Mouse (Mus musculus) testis, adult 2 months (tissue): ENCODE data around the gene Git2. TPM values are rescaled to one million over a fixed set of nuclear protein-coding genes. Genes with fewer than 3 reads are reported as not detected.

Experiments
- H3K27ac ChIP-seq: fragments of 200-500 bp; 2 replicates; pipeline ENCODE4 v1.5.1; 2012; ENCODE audit warnings: low read depth, low read length; ENCODE audit not compliant: control insufficient read depth, insufficient read depth
- H3K27me3 ChIP-seq: fragments of 200-500 bp; 2 replicates; pipeline ENCODE4 v1.6.1; 2012; ENCODE audit warnings: mild to moderate bottlenecking, low read length, moderate library complexity; ENCODE audit not compliant: control insufficient read depth, insufficient read depth
- H3K36me3 ChIP-seq: fragments of 200-500 bp; 2 replicates; pipeline ENCODE4 v1.6.1; 2012; ENCODE audit warnings: mild to moderate bottlenecking, low read length; ENCODE audit not compliant: control insufficient read depth, insufficient read depth
- H3K4me1 ChIP-seq: fragments of 200-500 bp; 2 replicates; pipeline ENCODE4 v1.6.1; 2012; ENCODE audit warnings: low read length; ENCODE audit not compliant: control insufficient read depth, insufficient read depth
- H3K4me3 ChIP-seq: fragments of 200-500 bp; 2 replicates; pipeline ENCODE4 v1.5.1; 2012; ENCODE audit warnings: low read depth, mild to moderate bottlenecking, low read length, moderate library complexity, mixed read lengths; ENCODE audit not compliant: control insufficient read depth
- CTCF ChIP-seq: fragments of 200-500 bp; IDR thresholded peaks from 2 replicates; pipeline ENCODE4 v1.5.1; 2012; ENCODE audit warnings: low read depth, mild to moderate bottlenecking, inconsistent platforms, low read length, moderate library complexity; ENCODE audit not compliant: control insufficient read depth, insufficient read depth, insufficient replicate concordance
- POLR2A ChIP-seq: fragments of 200-500 bp; IDR thresholded peaks from 2 replicates; pipeline ENCODE4 v1.6.1; 2012; ENCODE audit warnings: low read depth, mild to moderate bottlenecking, inconsistent platforms, low read length, moderate library complexity; ENCODE audit not compliant: control insufficient read depth
- polyA plus RNA-seq: library from polyadenylated mRNA; depleted of rRNA; stranded (reverse); fragments of >200 nt; gene quantifications from 2 replicates; pipeline ENCODE4 v1.2.3, GENCODE M21; 2012; rRNA removed

Gene Git2
- 15.1 and 16.1 TPM in 2 replicates for polyA plus RNA-seq

DNA sequence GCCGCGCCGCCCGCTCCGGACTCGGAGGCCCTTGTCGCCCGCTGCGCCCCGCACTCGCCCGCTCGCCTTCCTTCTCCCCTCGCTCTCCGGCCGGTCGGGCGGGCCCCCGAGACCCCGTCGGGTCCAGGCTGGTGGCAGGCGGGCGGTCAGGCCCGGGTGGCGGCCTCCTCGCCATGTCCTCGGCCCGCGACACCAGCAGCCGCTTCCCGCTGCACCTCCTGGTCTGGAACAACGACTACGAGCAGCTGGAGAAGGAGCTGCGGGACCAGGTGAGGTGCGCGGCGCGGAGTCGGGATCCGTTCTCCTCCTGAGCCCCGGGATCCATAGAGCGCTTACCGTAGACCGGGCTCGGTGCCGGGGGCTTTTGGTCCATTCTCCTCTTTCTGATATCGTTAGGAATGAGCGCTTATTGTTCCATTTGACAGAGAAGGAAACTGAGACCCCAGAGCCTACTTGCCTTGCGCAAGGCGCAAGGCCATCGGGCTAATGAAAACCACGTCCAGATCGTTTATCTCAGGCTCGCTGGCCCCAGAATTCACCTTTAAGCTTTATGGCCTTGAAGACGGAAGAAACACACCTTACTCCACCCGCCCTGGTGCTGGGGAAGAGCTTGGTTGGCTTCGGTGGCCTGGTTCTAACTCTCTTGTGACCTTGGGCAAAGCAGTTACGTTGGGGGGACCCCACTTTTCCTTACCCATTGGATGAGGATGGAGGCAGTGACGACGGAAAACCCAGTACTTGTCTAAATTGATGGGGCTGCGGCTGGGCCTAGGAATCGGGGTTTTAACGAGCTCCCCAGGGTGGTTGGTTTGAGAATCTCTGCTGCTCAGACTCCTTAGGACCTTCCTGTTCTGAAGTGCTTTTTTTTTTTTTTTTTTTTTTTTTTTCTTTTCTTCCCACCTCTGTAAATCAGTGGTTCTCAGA, at the start of gene Git2:
Gene Git2 (minus strand): TSS at position 462 of the 924 bp plus-strand sequence.
- H3K27me3 ChIP-seq = no peaks in the 10 kb centered on the region
- peak within 1 kb of the TSS; percentile 96 for H3K27ac ChIP-seq
- peak within 1 kb of the TSS; percentile 92 for H3K4me3 ChIP-seq
- H3K36me3 ChIP-seq = no peaks in the 10 kb centered on the region
- TF ChIP-seq POLR2A = no peak
- TF ChIP-seq CTCF = no peak
- peaks cover 21% of the 10 kb centered on the region for H3K4me1 ChIP-seq

GRCm38 (mm10) chr5:114824197-114824596, 48.9 kb upstream of the Git2 start:
- H3K4me1 ChIP-seq = peaks cover 18% of the 10 kb centered on the region
- H3K27ac ChIP-seq = peak overlapping the region; percentile 45
- no peaks in the 10 kb centered on the region for H3K36me3 ChIP-seq
- no peak for TF ChIP-seq POLR2A
- TF ChIP-seq CTCF = peak; percentile 73
- no peaks in the 10 kb centered on the region for H3K27me3 ChIP-seq
- peak overlapping the region; percentile 63 for H3K4me3 ChIP-seq

GRCm38 (mm10) chr5:114822796-114823688, 47.7 kb upstream of the Git2 start, which contains the start of gene 1500011B03Rik:
Gene 1500011B03Rik (minus strand): TSS chr5:114823468.
- Histone ChIP-seq H3K27ac (peak within 1 kb of the TSS; percentile 75), H3K27me3 (no peaks in the 10 kb centered on the region), H3K4me3 (peak within 1 kb of the TSS; percentile 98), H3K4me1 (peaks cover 18% of the 10 kb centered on the region), H3K36me3 (no peaks in the 10 kb centered on the region)
- TF ChIP-seq CTCF (no peak), POLR2A (peak; percentile 79)

DNA sequence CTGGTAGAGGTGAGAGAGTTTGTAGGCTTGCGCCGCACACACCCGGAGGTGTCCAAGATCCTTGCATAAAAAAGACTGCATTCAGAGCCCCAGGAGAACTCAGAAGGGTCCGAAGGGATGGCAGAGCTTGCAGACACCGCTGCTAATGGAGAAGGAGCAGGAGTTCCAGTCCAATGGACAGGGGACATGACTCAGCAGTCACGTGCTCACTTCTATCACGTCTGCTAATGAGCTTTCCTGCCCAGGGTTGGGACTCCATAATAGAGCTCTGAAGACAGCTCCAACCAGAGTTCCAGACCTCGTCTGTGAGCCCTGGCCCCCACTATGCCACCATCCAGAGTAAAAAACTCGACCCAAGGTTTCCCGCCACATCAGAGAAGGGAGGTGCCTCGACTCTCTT, 42.8 kb upstream of the Git2 start:
- TF ChIP-seq CTCF (no peak), POLR2A (no peak)
- no peak overlapping the region for H3K4me3 ChIP-seq
- H3K36me3 ChIP-seq = no peaks in the 10 kb centered on the region
- H3K27me3 ChIP-seq = no peaks in the 10 kb centered on the region
- H3K27ac ChIP-seq = no peak overlapping the region
- H3K4me1 ChIP-seq = peaks cover 4% of the 10 kb centered on the region; the same call in 1 of the 2 replicates

DNA sequence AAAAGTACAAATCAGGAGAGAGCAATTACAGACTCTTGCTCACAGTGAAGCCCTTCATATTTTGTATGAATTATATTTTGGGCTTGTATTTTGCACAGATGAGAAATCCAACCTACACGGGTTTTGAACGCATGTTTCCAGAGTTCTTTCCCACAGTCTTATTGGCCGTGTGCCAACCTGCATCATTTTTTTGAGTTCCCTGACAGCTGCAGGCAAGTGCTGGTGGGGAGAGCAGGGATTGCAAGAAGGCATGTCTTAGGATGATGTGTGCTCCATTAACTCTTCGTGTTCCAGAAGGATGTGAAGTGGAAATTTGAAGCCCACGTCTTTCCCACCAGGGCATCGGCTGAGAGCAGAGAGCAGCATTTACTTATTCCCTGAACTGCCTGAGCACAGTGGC, 41.3 kb upstream of the Git2 start:
- H3K36me3 ChIP-seq = no peaks in the 10 kb centered on the region
- H3K4me3 ChIP-seq = no peak overlapping the region
- no peak for TF ChIP-seq CTCF
- TF ChIP-seq POLR2A = no peak
- H3K4me1 ChIP-seq = peaks cover 5% of the 10 kb centered on the region
- H3K27ac ChIP-seq = no peak overlapping the region
- no peaks in the 10 kb centered on the region for H3K27me3 ChIP-seq

DNA sequence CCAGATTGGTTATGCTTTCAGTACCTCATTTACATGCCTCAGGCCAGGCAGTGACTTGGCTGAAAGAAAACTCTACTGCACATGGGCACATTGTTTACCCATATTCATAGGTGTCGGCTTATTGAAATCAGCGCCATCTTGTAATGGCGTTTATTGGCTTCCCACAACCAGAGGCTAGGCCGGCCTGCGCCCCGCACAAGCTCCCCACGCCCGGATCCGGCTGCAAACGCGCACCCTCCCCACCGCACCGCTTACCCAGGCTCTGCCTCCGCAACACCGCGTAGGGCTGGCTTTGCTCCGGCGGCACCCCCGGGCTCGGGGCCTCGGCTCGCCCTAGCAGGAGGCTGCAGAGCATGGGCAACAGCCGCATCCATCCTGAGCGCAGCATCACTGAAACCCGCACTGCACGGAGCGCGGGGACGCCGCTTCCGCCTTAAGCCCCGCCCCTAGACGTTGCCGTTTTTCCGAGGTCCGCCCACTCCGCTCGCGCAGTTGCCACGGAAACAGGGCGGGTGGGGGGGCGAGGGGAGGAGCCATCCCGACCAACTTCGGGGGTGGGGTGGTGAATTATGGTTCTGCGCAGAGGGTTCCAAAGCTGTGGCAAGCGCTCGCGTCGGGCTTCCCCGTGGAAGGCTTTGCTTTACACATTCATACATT, 38.3 kb upstream of the Git2 start:
- no peaks in the 10 kb centered on the region for H3K27me3 ChIP-seq
- peak overlapping the region; percentile 82 for H3K27ac ChIP-seq
- H3K4me1 ChIP-seq = peaks cover 7% of the 10 kb centered on the region
- peak overlapping the region; percentile 90 for H3K4me3 ChIP-seq
- no peaks in the 10 kb centered on the region for H3K36me3 ChIP-seq
- TF ChIP-seq POLR2A = peak; percentile 98
- no peak for TF ChIP-seq CTCF
